Mouse (Mus musculus) right cerebral cortex, postnatal 36 days (tissue): ENCODE data around the gene Pold4.

ENCODE experiments used
- DNase-seq, 2 experiments: peaks; one replicate each; pipeline ENCODE4 v3.0.0; 2022; ENCODE audit warnings: low spot score in 2 of 2, mixed read lengths in 1 of 2

Pold4 gene

GRCm38 (mm10) chr19:4203604-4204326, 27.9 kb upstream of the Pold4 start:
- no peak for DNase-seq

GRCm38 (mm10) chr19:4204889-4205288, 26.8 kb upstream of the Pold4 start:
- no peak for DNase-seq

- DNase-seq = no peak
Measured at GRCm38 (mm10) chr19:4206971-4207370, 24.7 kb upstream of the Pold4 start.

- no peak for DNase-seq
Measured at GRCm38 (mm10) chr19:4208563-4208962, 23.1 kb upstream of the Pold4 start.

- no peak for DNase-seq
Measured at GRCm38 (mm10) chr19:4211891-4212588, 19.7 kb upstream of the Pold4 start.

GRCm38 (mm10) chr19:4213524-4213974, 18.1 kb upstream of the Pold4 start:
- no peak for DNase-seq

- no peak for DNase-seq
Measured at GRCm38 (mm10) chr19:4214071-4214770, 17.5 kb upstream of the Pold4 start, which contains the start of the genes Clcf1 and AC109138.7. TSS of gene Clcf1 (plus strand) at chr19:4214238. TSS of gene AC109138.7 (plus strand) at chr19:4214357.

- no peak for DNase-seq
Measured at GRCm38 (mm10) chr19:4214771-4215450, 16.8 kb upstream of the Pold4 start.

GRCm38 (mm10) chr19:4215451-4215840, 16.3 kb upstream of the Pold4 start:
- no peak for DNase-seq

GRCm38 (mm10) chr19:4216041-4216685, 15.5 kb upstream of the Pold4 start:
- DNase-seq = no peak

- no peak for DNase-seq
Measured at GRCm38 (mm10) chr19:4217140-4217539, 14.6 kb upstream of the Pold4 start.

- DNase-seq = no peak
Measured at GRCm38 (mm10) chr19:4217855-4218254, 13.8 kb upstream of the Pold4 start.

- no peak for DNase-seq
Measured at GRCm38 (mm10) chr19:4218293-4218692, 13.4 kb upstream of the Pold4 start.

- no peak for DNase-seq
Measured at GRCm38 (mm10) chr19:4218784-4219183, 12.9 kb upstream of the Pold4 start.

- no peak for DNase-seq
Measured at GRCm38 (mm10) chr19:4219943-4220342, 11.8 kb upstream of the Pold4 start.

GRCm38 (mm10) chr19:4220416-4220815, 11.3 kb upstream of the Pold4 start:
- DNase-seq = no peak

GRCm38 (mm10) chr19:4220957-4221743, 10.5 kb upstream of the Pold4 start:
- no peak for DNase-seq

GRCm38 (mm10) chr19:4222165-4222564, 9.5 kb upstream of the Pold4 start:
- DNase-seq = no peak

- DNase-seq = no peak
Measured at GRCm38 (mm10) chr19:4226779-4227178, 4.9 kb upstream of the Pold4 start.

GRCm38 (mm10) chr19:4227446-4227845, 4.3 kb upstream of the Pold4 start:
- DNase-seq = no peak
